Mouse (Mus musculus) hindbrain, embryonic 12.5 days (tissue): Measurements from ENCODE around the gene Chd3. TPM values are rescaled to one million over a fixed set of nuclear protein-coding genes. Genes with fewer than 3 reads are reported as not detected.

Experiments
- ATAC-seq: fragments of 200-750 bp; cut with Nextera tagmentation; 2 replicates; pipeline ENCODE4 v1.8.0; 2017; ENCODE audit warnings: moderate TSS enrichment; ENCODE audit not compliant: low FRiP score
- H3K27ac ChIP-seq: fragments of 300-500 bp; sonication (generic); 2 replicates; pipeline ENCODE4 v1.5.1; 2016; ENCODE audit warnings: mild to moderate bottlenecking
- H3K27me3 ChIP-seq: fragments of 300-500 bp; sonication (generic); 2 replicates; pipeline ENCODE4 v1.6.1; 2016; ENCODE audit warnings: mild to moderate bottlenecking
- H3K36me3 ChIP-seq: fragments of 300-500 bp; sonication (generic); 2 replicates; pipeline ENCODE4 v1.6.1; 2016; ENCODE audit warnings: mild to moderate bottlenecking
- H3K4me1 ChIP-seq: fragments of 300-500 bp; sonication (generic); 2 replicates; pipeline ENCODE4 v1.6.1; 2016
- H3K4me2 ChIP-seq: fragments of 300-500 bp; sonication (generic); replicated peaks from 2 replicates; pipeline ENCODE4 v1.6.1; 2016; ENCODE audit warnings: mild to moderate bottlenecking
- H3K4me3 ChIP-seq: fragments of 300-500 bp; sonication (generic); 2 replicates; pipeline ENCODE4 v1.5.1; 2016; ENCODE audit warnings: mild to moderate bottlenecking
- H3K9ac ChIP-seq: fragments of 300-500 bp; sonication (generic); 2 replicates; pipeline ENCODE4 v1.6.1; 2016; ENCODE audit warnings: mild to moderate bottlenecking, moderate library complexity
- H3K9me3 ChIP-seq: fragments of 300-500 bp; sonication (generic); replicated peaks from 2 replicates; pipeline ENCODE4 v1.6.1; 2016; ENCODE audit warnings: mild to moderate bottlenecking
- WGBS: fragments of 180-500 bp; shearing (Covaris S2); methylation state at CpG from one replicate; pipeline ENCODE4 v1.1.7; 2016; 5-methylcytosine and 5-hydroxymethylcytosine counted together
- polyA plus RNA-seq: library from polyadenylated mRNA; unstranded; fragments of >200 nt; fragmentation: Nextera tagmentation; extraction: Ambion mirVana; gene quantifications from 2 replicates; pipeline ENCODE4 v1.2.1, GENCODE M21; 2016

Chd3 gene
- polyA plus RNA-seq, result 93.4 and 97.6 TPM in 2 replicates

- H3K36me3 ChIP-seq, result peaks cover 5% of the 10 kb centered on the region; the same call in 1 of the 2 replicates
- peak within 1 kb of the TSS; percentile 63 for H3K4me2 ChIP-seq
- H3K27ac ChIP-seq, result peak within 1 kb of the TSS; percentile 100
- no peaks in the 10 kb centered on the region for H3K27me3 ChIP-seq
- peak within 1 kb of the TSS; percentile 99 for H3K4me3 ChIP-seq
- under 1% methylated on average over 19 of the region's 34 CpGs for WGBS
- peaks cover 48% of the 10 kb centered on the region for H3K4me1 ChIP-seq
- H3K9me3 ChIP-seq, result no peaks in the 10 kb centered on the region
- peak within 1 kb of the TSS; percentile 100 for H3K9ac ChIP-seq
- ATAC-seq, result no peak
These were observed at the start of gene Chd3 for GRCm38 (mm10) chr11:69369215-69369989. Gene Chd3, minus strand, starts transcription at chr11:69369406.

GRCm38 (mm10) chr11:69417449-69418384 is 48.5 kb upstream of the Chd3 start:
- Histone ChIP-seq H3K4me2 (peak overlapping the region; percentile 99), H3K4me1 (peaks cover 74% of the 10 kb centered on the region), H3K36me3 (peaks cover 4% of the 10 kb centered on the region; the same call in 1 of the 2 replicates), H3K27me3 (peaks cover 26% of the 10 kb centered on the region), H3K9ac (peak overlapping the region; percentile 95), H3K4me3 (peak overlapping the region; percentile 63), H3K9me3 (no peaks in the 10 kb centered on the region), H3K27ac (peak overlapping the region; percentile 99)
- ATAC-seq, result peak; percentile 26
- under 1% methylated on average over 39 of the region's 39 CpGs for WGBS

- Histone ChIP-seq H3K4me2 (peak overlapping the region; percentile 99), H3K4me3 (peak overlapping the region; percentile 63), H3K27ac (peak overlapping the region; percentile 99), H3K36me3 (peaks cover 7% of the 10 kb centered on the region; the same call in 1 of the 2 replicates), H3K9ac (peak overlapping the region; percentile 95), H3K27me3 (peaks cover 18% of the 10 kb centered on the region), H3K9me3 (no peaks in the 10 kb centered on the region), H3K4me1 (peaks cover 81% of the 10 kb centered on the region)
- ATAC-seq, result no peak
- 6% methylated on average over 8 of the region's 8 CpGs for WGBS
These were observed 47.8 kb upstream of the Chd3 start for GRCm38 (mm10) chr11:69416921-69417448.

- no peak for ATAC-seq
- Histone ChIP-seq H3K4me1 (peaks cover 84% of the 10 kb centered on the region), H3K27me3 (peaks cover 14% of the 10 kb centered on the region), H3K36me3 (peaks cover 7% of the 10 kb centered on the region; the same call in 1 of the 2 replicates), H3K9me3 (no peaks in the 10 kb centered on the region), H3K4me3 (peak overlapping the region; percentile 63), H3K4me2 (peak overlapping the region; percentile 99), H3K27ac (peak overlapping the region; percentile 99), H3K9ac (peak overlapping the region; percentile 95)
- 0% methylated on average over 4 of the region's 4 CpGs for WGBS
These were observed 47.3 kb upstream of the Chd3 start for GRCm38 (mm10) chr11:69416509-69416908.

- Histone ChIP-seq H3K27ac (peak overlapping the region; percentile 99), H3K27me3 (peaks cover 7% of the 10 kb centered on the region), H3K36me3 (peaks cover 7% of the 10 kb centered on the region; the same call in 1 of the 2 replicates), H3K9me3 (no peaks in the 10 kb centered on the region), H3K4me1 (peaks cover 79% of the 10 kb centered on the region), H3K4me2 (peak overlapping the region; percentile 99), H3K4me3 (peak overlapping the region; percentile 63), H3K9ac (peak overlapping the region; percentile 95)
- no peak for ATAC-seq
- whole genome bisulfite sequencing, result 2% methylated on average over 14 of the region's 25 CpGs
These were observed 46.7 kb upstream of the Chd3 start for GRCm38 (mm10) chr11:69415668-69416451.

GRCm38 (mm10) chr11:69415327-69415667 is 46.1 kb upstream of the Chd3 start:
- peaks cover 73% of the 10 kb centered on the region for H3K4me1 ChIP-seq
- peaks cover 2% of the 10 kb centered on the region; the same call in 1 of the 2 replicates for H3K27me3 ChIP-seq
- H3K4me3 ChIP-seq, result peak overlapping the region; percentile 63
- peak; percentile 16; the same call in 1 of the 2 replicates for ATAC-seq
- H3K4me2 ChIP-seq, result peak overlapping the region; percentile 99
- 2% methylated on average over 3 of the region's 3 CpGs for WGBS
- H3K9ac ChIP-seq, result peak overlapping the region; percentile 95
- no peaks in the 10 kb centered on the region for H3K9me3 ChIP-seq
- H3K27ac ChIP-seq, result peak overlapping the region; percentile 99
- peaks cover 7% of the 10 kb centered on the region; the same call in 1 of the 2 replicates for H3K36me3 ChIP-seq

GRCm38 (mm10) chr11:69414421-69415326 is 45.5 kb upstream of the Chd3 start:
- H3K4me1 ChIP-seq, result peaks cover 67% of the 10 kb centered on the region
- WGBS, result 11% methylated on average over 4 of the region's 4 CpGs
- peak overlapping the region; percentile 63 for H3K4me3 ChIP-seq
- peak overlapping the region; percentile 95 for H3K9ac ChIP-seq
- no peaks in the 10 kb centered on the region for H3K27me3 ChIP-seq
- peak overlapping the region; percentile 99 for H3K27ac ChIP-seq
- no peak for ATAC-seq
- peaks cover 7% of the 10 kb centered on the region; the same call in 1 of the 2 replicates for H3K36me3 ChIP-seq
- H3K9me3 ChIP-seq, result no peaks in the 10 kb centered on the region
- peak overlapping the region; percentile 99 for H3K4me2 ChIP-seq

- H3K9ac ChIP-seq, result peak within 1 kb of the TSS; percentile 95
- H3K4me2 ChIP-seq, result peak within 1 kb of the TSS; percentile 99
- WGBS, result 38% methylated on average over 12 of the region's 12 CpGs
- H3K4me1 ChIP-seq, result peaks cover 67% of the 10 kb centered on the region
- no peaks in the 10 kb centered on the region for H3K9me3 ChIP-seq
- no peaks in the 10 kb centered on the region for H3K27me3 ChIP-seq
- no peak for ATAC-seq
- peaks cover 7% of the 10 kb centered on the region; the same call in 1 of the 2 replicates for H3K36me3 ChIP-seq
- peak within 1 kb of the TSS; percentile 63 for H3K4me3 ChIP-seq
- H3K27ac ChIP-seq, result peak within 1 kb of the TSS; percentile 99
These were observed 44.3 kb upstream of the Chd3 start, which contains the start of gene Kdm6b for GRCm38 (mm10) chr11:69413221-69414181. Gene Kdm6b, minus strand, starts transcription at chr11:69413675.

- no peaks in the 10 kb centered on the region for H3K27me3 ChIP-seq
- no peak for ATAC-seq
- H3K27ac ChIP-seq, result peak overlapping the region; percentile 99
- H3K4me2 ChIP-seq, result peak overlapping the region; percentile 99
- peak overlapping the region; percentile 95 for H3K9ac ChIP-seq
- peak overlapping the region; percentile 63 for H3K4me3 ChIP-seq
- 62% methylated on average over 7 of the region's 7 CpGs for WGBS
- H3K9me3 ChIP-seq, result no peaks in the 10 kb centered on the region
- peaks cover 13% of the 10 kb centered on the region for H3K36me3 ChIP-seq
- H3K4me1 ChIP-seq, result peaks cover 67% of the 10 kb centered on the region
These were observed 43.3 kb upstream of the Chd3 start for GRCm38 (mm10) chr11:69412548-69412947.
